Comparison of ENCODE assay signal across 9 mouse cellular contexts in the genomic region with DNA sequence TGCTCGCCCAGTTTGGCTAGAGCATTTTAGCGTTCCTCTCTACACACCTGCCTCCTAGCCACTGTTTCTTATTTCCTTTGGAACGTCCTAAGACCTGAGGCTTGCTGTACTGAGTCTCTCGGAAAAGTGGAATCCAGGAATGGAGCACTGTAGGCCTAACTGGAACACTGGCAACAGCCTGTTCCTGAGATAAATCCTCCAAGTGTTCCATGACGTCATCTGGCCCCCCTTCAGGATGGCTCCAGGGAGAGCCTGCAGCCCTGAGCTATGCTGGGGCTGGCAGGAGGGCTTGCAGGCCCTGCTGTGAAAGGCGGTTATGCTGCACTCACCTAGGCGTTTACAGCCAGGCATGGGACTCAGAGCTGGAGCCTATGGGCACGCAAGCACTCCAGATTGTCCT.
DNase-seq lines count a peak whose midpoint lies in the region; ATAC-seq and TF ChIP-seq lines count a peak whose summit lies in the region.
"Had no signal": no experiment of that assay in that cellular context is flagged by ENCODE, and none has a peak within 500 bp of the region (broad histone marks: within the 10 kb centered on the region; RNA-seq: fewer than 3 reads in every experiment).

No protein-coding gene starts in this region.

- no peak overlapping the region for H3K4me2 ChIP-seq in intestine, postnatal 0 days (replicated peaks; ENCODE audit: low read depth)
- no peak overlapping the region for H3K4me2 ChIP-seq in lung, postnatal 0 days (replicated peaks; ENCODE audit: low read depth, low read length)
- H3K4me2 ChIP-seq in neural tube, embryonic 15.5 days, result no peak overlapping the region
- H3K4me2 ChIP-seq: neural tube, embryonic 12.5 days had no signal

- peaks cover 6% of the 10 kb centered on the region; the same call in 1 of the 2 replicates for H3K36me3 ChIP-seq in intestine, postnatal 0 days (ENCODE audit: control insufficient read depth, insufficient read depth)
- no peaks in the 10 kb centered on the region for H3K36me3 ChIP-seq in lung, postnatal 0 days (ENCODE audit: insufficient read depth, low read length)
- H3K36me3 ChIP-seq in neural tube, embryonic 15.5 days, result no peaks in the 10 kb centered on the region
- H3K36me3 ChIP-seq: neural tube, embryonic 12.5 days had no signal

- no peaks in the 10 kb centered on the region; the same call in 1 of the 2 replicates for H3K27me3 ChIP-seq in intestine, postnatal 0 days (replicated peaks; ENCODE audit: control insufficient read depth, insufficient read depth, low read length)
- H3K27me3 ChIP-seq in lung, postnatal 0 days (replicated peaks; ENCODE audit: insufficient read depth, low read length), result no peaks in the 10 kb centered on the region
- no peaks in the 10 kb centered on the region for H3K27me3 ChIP-seq in neural tube, embryonic 15.5 days (replicated peaks)
- H3K27me3 ChIP-seq: neural tube, embryonic 12.5 days had no signal

- no peak for DNase-seq in frontal cortex, postnatal 10 days (ENCODE audit: low spot score in 2 of 2)
- peak; percentile 58 for DNase-seq in adrenal gland, adult 2 months
- peak; percentile 36 for DNase-seq in forelimb bud, embryonic 11.5 days (ENCODE audit: low read depth, low spot score)
- peak; percentile 65 for DNase-seq in lung, postnatal 0 days (ENCODE audit: low spot score)
- no peak for DNase-seq in c-Kit-positive CD71-positive TER-119-positive erythroid progenitor cells, embryonic 14.5 days (ENCODE audit: low spot score)

- H3K9ac ChIP-seq in intestine, postnatal 0 days (ENCODE audit: low read depth, low read length), result no peak overlapping the region
- H3K9ac ChIP-seq in lung, postnatal 0 days (replicated peaks; ENCODE audit: low read depth), result no peak overlapping the region
- H3K9ac ChIP-seq in neural tube, embryonic 15.5 days (replicated peaks), result no peak overlapping the region
- H3K9ac ChIP-seq: neural tube, embryonic 12.5 days had no signal

- peak overlapping the region; percentile 15 for H3K27ac ChIP-seq in intestine, postnatal 0 days (ENCODE audit: low read depth, low read length)
- H3K27ac ChIP-seq in lung, postnatal 0 days (ENCODE audit: low read length), result no peak overlapping the region
- H3K27ac ChIP-seq in neural tube, embryonic 15.5 days (replicated peaks), result no peak overlapping the region
- H3K27ac ChIP-seq: neural tube, embryonic 12.5 days had no signal

- WGBS in intestine, postnatal 0 days, result 56% methylated on average over 8 of the region's 8 CpGs
- WGBS in lung, postnatal 0 days, result 39% methylated on average over 8 of the region's 8 CpGs
- WGBS in neural tube, embryonic 15.5 days, result 39% methylated on average over 8 of the region's 8 CpGs

- no peak for TF ChIP-seq EP300 in lung, postnatal 0 days (IDR thresholded peaks at IDR 0.05)

- no peaks in the 10 kb centered on the region for H3K9me3 ChIP-seq in intestine, postnatal 0 days (ENCODE audit: control insufficient read depth)
- H3K9me3 ChIP-seq in lung, postnatal 0 days (ENCODE audit: low read length), result no peaks in the 10 kb centered on the region
- no peaks in the 10 kb centered on the region for H3K9me3 ChIP-seq in neural tube, embryonic 15.5 days (replicated peaks)
- H3K9me3 ChIP-seq: neural tube, embryonic 12.5 days had no signal

- TF ChIP-seq CTCF in intestine, postnatal 0 days (IDR thresholded peaks at IDR 0.05; ENCODE audit: low read depth), result no peak
- TF ChIP-seq CTCF in lung, postnatal 0 days (IDR thresholded peaks at IDR 0.05), result no peak

- no peak overlapping the region for H3K4me3 ChIP-seq in intestine, postnatal 0 days (ENCODE audit: low read depth, low read length)
- H3K4me3 ChIP-seq in lung, postnatal 0 days (ENCODE audit: low read depth, low read length), result no peak overlapping the region
- no peak overlapping the region for H3K4me3 ChIP-seq in neural tube, embryonic 15.5 days (replicated peaks)
- H3K4me3 ChIP-seq: neural tube, embryonic 12.5 days had no signal

- H3K4me1 ChIP-seq in intestine, postnatal 0 days (replicated peaks; ENCODE audit: control insufficient read depth, insufficient read depth, low read length), result no peaks in the 10 kb centered on the region
- H3K4me1 ChIP-seq in lung, postnatal 0 days (ENCODE audit: insufficient read depth, low read depth, low read length), result peaks cover 5% of the 10 kb centered on the region; the same call in 1 of the 2 replicates
- H3K4me1 ChIP-seq in neural tube, embryonic 15.5 days, result peaks cover 13% of the 10 kb centered on the region; the same call in 1 of the 2 replicates
- H3K4me1 ChIP-seq: neural tube, embryonic 12.5 days had no signal

- peak; percentile 74 for ATAC-seq in frontal cortex, adult (ENCODE audit: low TSS enrichment)
- ATAC-seq in intestine, postnatal 0 days, result no peak
- ATAC-seq in lung, postnatal 0 days, result peak; percentile 84
- no peak for ATAC-seq in neural tube, embryonic 15.5 days (ENCODE audit: low FRiP score)

Comparison
In these comparisons a context has a peak if more than half of its experiments do, and no peak if none do; other contexts are left out.
1. ATAC-seq: peak in frontal cortex, adult (single experiment) and lung, postnatal 0 days (single experiment); none in intestine, postnatal 0 days (single experiment) and neural tube, embryonic 15.5 days (single experiment).
2. DNase-seq: peak in adrenal gland, adult 2 months (single experiment), forelimb bud, embryonic 11.5 days (single experiment) and lung, postnatal 0 days (single experiment); none in frontal cortex, postnatal 10 days (0 of 2) and c-Kit-positive CD71-positive TER-119-positive erythroid progenitor cells, embryonic 14.5 days (single experiment).